Mouse (Mus musculus): Measurements from ENCODE around the gene Ctcf. TPM values are rescaled to one million over a fixed set of nuclear protein-coding genes. Genes with fewer than 3 reads are reported as not detected.
A peak's percentile ranks its signal among the peaks of the same experiment; 100 is the strongest.

Gene Ctcf
- polyA plus RNA-seq, 1 experiment, result 123 TPM

- Histone ChIP-seq H3K4me1 (ENCODE audit: control insufficient read depth, insufficient read depth, low read length) (peaks cover 3% of the 10 kb centered on the region), H3K9me3 (replicated peaks; ENCODE audit: control insufficient read depth, insufficient read depth, low read length, poor library complexity, severe bottlenecking) (no peaks in the 10 kb centered on the region), H3K9ac (ENCODE audit: low read depth, poor library complexity, severe bottlenecking) (no peak overlapping the region), H3K27me3 (ENCODE audit: control insufficient read depth, insufficient read depth, low read length, poor library complexity, severe bottlenecking) (no peaks in the 10 kb centered on the region), H3K27ac (ENCODE audit: insufficient read depth, low read length) (no peak overlapping the region), H3K4me3 (ENCODE audit: low read depth, low read length) (no peak overlapping the region), H3K36me3 (ENCODE audit: control insufficient read depth, insufficient read depth, low read length, poor library complexity, severe bottlenecking) (no peaks in the 10 kb centered on the region)
- TF ChIP-seq CTCF (IDR thresholded peaks at IDR 0.05; ENCODE audit: low read depth, low read length) (no peak), EP300 (IDR thresholded peaks at IDR 0.05; ENCODE audit: insufficient read depth, low read depth, low read length) (no peak)
Measured at GRCm38 (mm10) chr8:105689983-105690360, 53.6 kb downstream of the Ctcf start.

DNA sequence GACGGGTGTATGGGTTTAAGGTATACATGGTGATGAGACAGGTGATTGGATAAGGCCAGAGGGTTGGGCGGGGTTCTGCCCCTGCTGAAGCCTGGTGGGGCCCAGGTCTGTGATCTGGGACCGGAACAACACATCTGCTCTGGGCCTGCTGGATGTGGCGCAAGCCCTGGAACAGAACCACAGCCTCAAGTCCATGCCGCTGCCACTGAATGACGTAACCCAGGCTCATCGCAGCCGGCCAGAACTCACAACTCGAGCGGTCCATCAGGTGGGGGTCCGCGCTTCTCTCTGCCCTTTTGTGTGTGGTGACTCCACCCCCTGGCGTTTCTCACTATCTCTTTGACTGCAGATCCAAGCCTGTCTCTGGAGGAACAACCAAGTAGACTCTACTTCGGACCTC is 54.6 kb downstream of the Ctcf start:
- TF ChIP-seq POLR2A (IDR thresholded peaks at IDR 0.05; ENCODE audit: insufficient read depth, low read length) (no peak), CTCF (IDR thresholded peaks at IDR 0.05; ENCODE audit: low read depth, low read length) (no peak), EP300 (IDR thresholded peaks at IDR 0.05; ENCODE audit: insufficient read depth, low read depth, low read length) (no peak)
- no peaks in the 10 kb centered on the region for H3K27me3 ChIP-seq (ENCODE audit: control insufficient read depth, insufficient read depth, low read length, poor library complexity, severe bottlenecking)
- H3K9me3 ChIP-seq (replicated peaks; ENCODE audit: control insufficient read depth, insufficient read depth, low read length, poor library complexity, severe bottlenecking), result no peaks in the 10 kb centered on the region
- H3K4me1 ChIP-seq (ENCODE audit: control insufficient read depth, insufficient read depth, low read length), result peaks cover 3% of the 10 kb centered on the region
- no peak overlapping the region for H3K27ac ChIP-seq (ENCODE audit: insufficient read depth, low read length)
- no peak overlapping the region for H3K9ac ChIP-seq (ENCODE audit: low read depth, poor library complexity, severe bottlenecking)
- no peaks in the 10 kb centered on the region for H3K36me3 ChIP-seq (ENCODE audit: control insufficient read depth, insufficient read depth, low read length, poor library complexity, severe bottlenecking)
- H3K4me3 ChIP-seq (ENCODE audit: low read depth, low read length), result no peak overlapping the region

- Histone ChIP-seq H3K27ac (ENCODE audit: insufficient read depth, low read length) (no peak overlapping the region), H3K4me1 (ENCODE audit: control insufficient read depth, insufficient read depth, low read length) (no peaks in the 10 kb centered on the region), H3K36me3 (ENCODE audit: control insufficient read depth, insufficient read depth, low read length, poor library complexity, severe bottlenecking) (no peaks in the 10 kb centered on the region), H3K27me3 (ENCODE audit: control insufficient read depth, insufficient read depth, low read length, poor library complexity, severe bottlenecking) (no peaks in the 10 kb centered on the region), H3K9me3 (replicated peaks; ENCODE audit: control insufficient read depth, insufficient read depth, low read length, poor library complexity, severe bottlenecking) (no peaks in the 10 kb centered on the region), H3K9ac (ENCODE audit: low read depth, poor library complexity, severe bottlenecking) (no peak overlapping the region), H3K4me3 (ENCODE audit: low read depth, low read length) (no peak overlapping the region)
- TF ChIP-seq EP300 (IDR thresholded peaks at IDR 0.05; ENCODE audit: insufficient read depth, low read depth, low read length) (no peak), CTCF (IDR thresholded peaks at IDR 0.05; ENCODE audit: low read depth, low read length) (no peak), POLR2A (IDR thresholded peaks at IDR 0.05; ENCODE audit: insufficient read depth, low read length) (no peak)
Measured at GRCm38 (mm10) chr8:105692449-105693182, 56.2 kb downstream of the Ctcf start.

- Histone ChIP-seq H3K4me1 (ENCODE audit: control insufficient read depth, insufficient read depth, low read length) (no peaks in the 10 kb centered on the region), H3K9ac (ENCODE audit: low read depth, poor library complexity, severe bottlenecking) (peak overlapping the region; percentile 26), H3K27ac (ENCODE audit: insufficient read depth, low read length) (no peak overlapping the region)
Measured at GRCm38 (mm10) chr8:105693648-105694047, 57.3 kb downstream of the Ctcf start.

GRCm38 (mm10) chr8:105694051-105694799 is 57.9 kb downstream of the Ctcf start:
- Histone ChIP-seq H3K9me3 (replicated peaks; ENCODE audit: control insufficient read depth, insufficient read depth, low read length, poor library complexity, severe bottlenecking) (no peaks in the 10 kb centered on the region), H3K4me3 (ENCODE audit: low read depth, low read length) (peak overlapping the region; percentile 43), H3K36me3 (ENCODE audit: control insufficient read depth, insufficient read depth, low read length, poor library complexity, severe bottlenecking) (0 out of 2 replicates have a peak, but pooled peaks cover 5% of the 10 kb centered on the region), H3K27ac (ENCODE audit: insufficient read depth, low read length) (no peak overlapping the region), H3K4me1 (ENCODE audit: control insufficient read depth, insufficient read depth, low read length) (no peaks in the 10 kb centered on the region), H3K27me3 (ENCODE audit: control insufficient read depth, insufficient read depth, low read length, poor library complexity, severe bottlenecking) (no peaks in the 10 kb centered on the region), H3K9ac (ENCODE audit: low read depth, poor library complexity, severe bottlenecking) (peak overlapping the region; percentile 26)
- no peak for TF ChIP-seq POLR2A (IDR thresholded peaks at IDR 0.05; ENCODE audit: insufficient read depth, low read length)
- no peak for TF ChIP-seq CTCF (IDR thresholded peaks at IDR 0.05; ENCODE audit: low read depth, low read length)
- no peak for TF ChIP-seq EP300 (IDR thresholded peaks at IDR 0.05; ENCODE audit: insufficient read depth, low read depth, low read length)

More at GRCm38 (mm10) chr8:105693648-105694047, 57.3 kb downstream of the Ctcf start:
- TF ChIP-seq CTCF (IDR thresholded peaks at IDR 0.05; ENCODE audit: low read depth, low read length) (no peak), EP300 (IDR thresholded peaks at IDR 0.05; ENCODE audit: insufficient read depth, low read depth, low read length) (0 out of 2 replicates have a peak, but pooled peaks have one; percentile 46), POLR2A (IDR thresholded peaks at IDR 0.05; ENCODE audit: insufficient read depth, low read length) (no peak)
- H3K9me3 ChIP-seq (replicated peaks; ENCODE audit: control insufficient read depth, insufficient read depth, low read length, poor library complexity, severe bottlenecking), result no peaks in the 10 kb centered on the region
- no peaks in the 10 kb centered on the region for H3K27me3 ChIP-seq (ENCODE audit: control insufficient read depth, insufficient read depth, low read length, poor library complexity, severe bottlenecking)
- H3K36me3 ChIP-seq (ENCODE audit: control insufficient read depth, insufficient read depth, low read length, poor library complexity, severe bottlenecking), result 0 out of 2 replicates have a peak, but pooled peaks cover 4% of the 10 kb centered on the region
- peak overlapping the region; percentile 43 for H3K4me3 ChIP-seq (ENCODE audit: low read depth, low read length)
